Mouse (Mus musculus) adrenal gland, postnatal 36 days (tissue): ENCODE measurements at regions not wholly inside any gene's neighbourhood (a gene's known extent, or its start where the extent isn't known, plus 50 kb on each side); places are given as distances from the start of the nearest gene placed in this dataset.
A peak's percentile ranks its signal among the peaks of the same experiment; 100 is the strongest.

Experiments used
- DNase-seq, 2 experiments: peaks; one replicate each; pipeline ENCODE4 v3.0.0; 2021; ENCODE audit warnings: mixed read lengths in 1 of 2

DNA sequence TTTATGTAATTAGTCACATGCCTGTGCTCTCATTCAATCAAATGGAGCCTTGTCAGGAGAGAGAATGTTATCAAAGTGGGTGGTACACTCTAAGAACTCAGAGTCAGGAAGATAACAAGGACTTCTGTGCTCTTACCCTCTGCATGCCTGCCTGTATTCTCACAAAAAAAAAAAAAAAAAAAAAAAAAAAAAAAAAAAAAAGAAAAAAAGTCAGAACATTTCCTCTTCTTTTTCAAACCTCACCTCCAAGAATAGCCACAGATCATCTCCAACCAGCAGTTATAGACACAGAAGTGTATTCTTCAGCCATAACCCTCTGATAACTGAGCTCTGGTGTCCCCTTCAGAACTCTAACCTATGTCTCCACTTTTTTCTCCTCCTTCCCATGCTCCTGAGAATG is 77.5 kb downstream of the Abo start:
- DNase-seq: no peak

- no peak for DNase-seq
Observed at GRCm38 (mm10) chr2:26777016-26777415, 87.8 kb downstream of the Abo start.

DNA sequence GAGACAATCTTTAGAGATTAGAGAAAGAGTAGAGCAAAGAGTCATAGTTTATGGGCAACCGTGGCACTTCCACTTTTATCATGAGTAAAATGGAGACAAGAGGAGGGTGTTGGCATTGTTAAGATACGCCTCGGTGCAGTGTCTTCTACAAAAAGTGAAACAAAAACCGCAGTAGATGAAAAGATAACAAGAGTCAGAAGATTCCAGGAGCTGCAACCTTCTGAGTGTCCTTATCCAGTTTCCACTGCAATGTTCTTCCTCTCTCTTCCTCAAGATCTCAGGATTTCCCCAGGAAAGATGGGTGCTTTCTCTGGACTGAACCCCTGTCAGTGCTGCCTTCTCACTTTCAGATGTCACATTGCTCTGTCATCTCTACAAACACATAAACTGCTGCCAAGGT is 82.3 kb upstream of the Lcn4 start:
- DNase-seq: no peak

- DNase-seq: no peak
Observed at GRCm38 (mm10) chr2:26751916-26752315, 80.8 kb upstream of the Lcn4 start.

DNA sequence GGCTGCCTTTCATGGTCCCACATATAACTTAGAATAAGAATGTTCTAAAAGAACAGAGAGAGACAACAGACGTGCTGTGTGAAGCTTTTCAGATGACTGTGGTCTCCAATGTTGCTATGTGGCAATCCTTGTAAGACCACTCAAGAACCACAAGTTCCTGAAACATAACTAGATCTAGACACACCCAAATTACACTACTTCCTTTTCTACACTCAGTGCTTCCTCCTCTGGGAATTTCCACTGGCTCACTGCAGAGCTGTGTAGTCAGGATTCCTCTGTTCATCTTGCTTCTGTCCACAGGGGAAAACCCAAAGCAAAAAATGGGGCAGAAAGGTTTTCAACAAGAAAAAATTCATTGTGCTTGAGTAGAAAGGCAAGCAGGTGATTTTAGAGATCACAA is 73.3 kb upstream of the Lcn4 start:
- DNase-seq: peak in 1 of 2 experiments; percentile 1

- no peak for DNase-seq
Observed at GRCm38 (mm10) chr2:26738926-26739325, 67.8 kb upstream of the Lcn4 start.

DNA sequence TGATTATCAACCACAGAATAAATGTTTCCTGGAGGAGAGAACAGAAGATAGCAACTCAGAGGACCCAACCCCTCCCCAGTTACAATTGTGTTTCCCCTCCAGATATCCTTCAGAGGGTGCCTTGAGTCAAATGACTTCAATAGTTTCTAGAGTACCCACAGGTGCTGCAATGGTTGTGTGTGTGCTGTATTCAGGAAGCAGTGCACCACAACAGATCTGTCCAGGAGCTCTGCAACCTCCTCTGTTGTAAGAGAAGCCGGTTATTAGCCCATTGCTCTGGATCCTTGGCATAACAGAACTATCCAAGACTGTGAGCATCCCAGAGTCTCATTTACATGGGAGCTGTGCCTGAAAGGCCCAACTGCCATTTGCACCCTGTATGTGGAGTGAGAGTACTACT is 66.6 kb upstream of the Lcn4 start:
- no peak for DNase-seq
